Mouse (Mus musculus) macrophage (primary cell): ENCODE data around the gene Hormad2. TPM values are rescaled to one million over a fixed set of nuclear protein-coding genes. Genes with fewer than 3 reads are reported as not detected.

Experiments
- H3K27ac ChIP-seq: fragments of 350-480 bp; formaldehyde crosslinking; 2 replicates; pipeline ENCODE4 v1.9.0; 2021
- H3K36me3 ChIP-seq: fragments of 350-480 bp; formaldehyde crosslinking; 2 replicates; pipeline ENCODE4 v1.9.0; 2021; ENCODE audit errors: inconsistent target
- H3K4me3 ChIP-seq: fragments of 350-480 bp; formaldehyde crosslinking; 2 replicates; pipeline ENCODE4 v1.9.0; 2021; ENCODE audit errors: inconsistent target
- H3K79me2 ChIP-seq: fragments of 350-480 bp; formaldehyde crosslinking; 2 replicates; pipeline ENCODE4 v1.9.0; 2021; ENCODE audit errors: inconsistent target
- WGBS: methylation state at CpG from one replicate; pipeline ENCODE4 v1.1.7; 2026; ENCODE audit warnings: inconsistent platforms; ENCODE audit not compliant: missing documents; 5-methylcytosine and 5-hydroxymethylcytosine counted together
- polyA plus RNA-seq: library from polyadenylated mRNA; stranded (reverse); fragments of 250-400 nt; gene quantifications from 3 replicates; pipeline ENCODE4 v1.2.4, GENCODE M21; 2018; ENCODE audit warnings: inconsistent platforms

Hormad2 gene
- polyA plus RNA-seq, 1 experiment from 2014 or later: not detected

- Histone ChIP-seq H3K4me3 (no peak overlapping the region), H3K27ac (no peak overlapping the region), H3K79me2 (no peaks in the 10 kb centered on the region), H3K36me3 (no peaks in the 10 kb centered on the region)
- 79% methylated on average over 7 of the region's 7 CpGs for WGBS
These were observed 98.9 kb downstream of the Hormad2 start for GRCm38 (mm10) chr11:4342027-4342426.

GRCm38 (mm10) chr11:4340109-4340779 lies 100.7 kb downstream of the Hormad2 start:
- no peaks in the 10 kb centered on the region for H3K36me3 ChIP-seq
- 95% methylated on average over 9 of the region's 9 CpGs for WGBS
- no peak overlapping the region for H3K27ac ChIP-seq
- H3K79me2 ChIP-seq: no peaks in the 10 kb centered on the region
- H3K4me3 ChIP-seq: no peak overlapping the region

- no peaks in the 10 kb centered on the region for H3K36me3 ChIP-seq
- H3K4me3 ChIP-seq: no peak overlapping the region
- 72% methylated on average over 1 of the region's 1 CpGs for WGBS
- H3K79me2 ChIP-seq: no peaks in the 10 kb centered on the region
- no peak overlapping the region for H3K27ac ChIP-seq
These were observed 101.6 kb downstream of the Hormad2 start for GRCm38 (mm10) chr11:4339275-4339674.

GRCm38 (mm10) chr11:4336693-4337283 lies 104.1 kb downstream of the Hormad2 start:
- no peaks in the 10 kb centered on the region for H3K36me3 ChIP-seq
- H3K27ac ChIP-seq: no peak overlapping the region
- no peak overlapping the region for H3K4me3 ChIP-seq
- WGBS: 65% methylated on average over 8 of the region's 8 CpGs
- no peaks in the 10 kb centered on the region for H3K79me2 ChIP-seq

GRCm38 (mm10) chr11:4335810-4336692 lies 104.9 kb downstream of the Hormad2 start:
- Histone ChIP-seq H3K79me2 (no peaks in the 10 kb centered on the region), H3K36me3 (no peaks in the 10 kb centered on the region), H3K4me3 (no peak overlapping the region), H3K27ac (no peak overlapping the region)
- 24% methylated on average over 10 of the region's 10 CpGs for WGBS

GRCm38 (mm10) chr11:4332961-4333360 lies 107.9 kb downstream of the Hormad2 start:
- no peaks in the 10 kb centered on the region for H3K36me3 ChIP-seq
- H3K4me3 ChIP-seq: no peak overlapping the region
- H3K27ac ChIP-seq: no peak overlapping the region
- H3K79me2 ChIP-seq: no peaks in the 10 kb centered on the region
- WGBS: 0% methylated on average over 2 of the region's 2 CpGs

GRCm38 (mm10) chr11:4328188-4328587 lies 112.7 kb downstream of the Hormad2 start:
- no peaks in the 10 kb centered on the region for H3K79me2 ChIP-seq
- 32% methylated on average over 3 of the region's 3 CpGs for WGBS
- no peak overlapping the region for H3K4me3 ChIP-seq
- no peaks in the 10 kb centered on the region for H3K36me3 ChIP-seq
- H3K27ac ChIP-seq: no peak overlapping the region

- Histone ChIP-seq H3K79me2 (no peaks in the 10 kb centered on the region), H3K4me3 (no peak overlapping the region), H3K36me3 (no peaks in the 10 kb centered on the region), H3K27ac (no peak overlapping the region)
- WGBS: 97% methylated on average over 11 of the region's 11 CpGs
These were observed 117.4 kb downstream of the Hormad2 start for GRCm38 (mm10) chr11:4323481-4323880.

GRCm38 (mm10) chr11:4322943-4323342 lies 118.0 kb downstream of the Hormad2 start:
- H3K4me3 ChIP-seq: no peak overlapping the region
- H3K27ac ChIP-seq: no peak overlapping the region
- WGBS: 95% methylated on average over 6 of the region's 6 CpGs
- no peaks in the 10 kb centered on the region for H3K36me3 ChIP-seq
- H3K79me2 ChIP-seq: no peaks in the 10 kb centered on the region

GRCm38 (mm10) chr11:4320876-4321275 lies 120.0 kb downstream of the Hormad2 start:
- 100% methylated on average over 4 of the region's 4 CpGs for WGBS

GRCm38 (mm10) chr11:4319212-4319955 lies 121.5 kb downstream of the Hormad2 start:
- WGBS: 81% methylated on average over 14 of the region's 14 CpGs
- Histone ChIP-seq H3K36me3 (no peaks in the 10 kb centered on the region), H3K27ac (no peak overlapping the region), H3K79me2 (no peaks in the 10 kb centered on the region), H3K4me3 (no peak overlapping the region)

More at GRCm38 (mm10) chr11:4320876-4321275, 120.0 kb downstream of the Hormad2 start:
- H3K36me3 ChIP-seq: no peaks in the 10 kb centered on the region
- no peaks in the 10 kb centered on the region for H3K79me2 ChIP-seq
- H3K27ac ChIP-seq: no peak overlapping the region
- no peak overlapping the region for H3K4me3 ChIP-seq

- 7% methylated on average over 2 of the region's 3 CpGs for WGBS
These were observed 122.9 kb downstream of the Hormad2 start for GRCm38 (mm10) chr11:4318011-4318410.

GRCm38 (mm10) chr11:4317287-4317686 lies 123.6 kb downstream of the Hormad2 start:
- no peak overlapping the region for H3K4me3 ChIP-seq
- 96% methylated on average over 5 of the region's 5 CpGs for WGBS
- H3K27ac ChIP-seq: no peak overlapping the region
- H3K79me2 ChIP-seq: no peaks in the 10 kb centered on the region
- no peaks in the 10 kb centered on the region for H3K36me3 ChIP-seq

More at GRCm38 (mm10) chr11:4318011-4318410, 122.9 kb downstream of the Hormad2 start:
- Histone ChIP-seq H3K27ac (no peak overlapping the region), H3K79me2 (no peaks in the 10 kb centered on the region), H3K36me3 (no peaks in the 10 kb centered on the region), H3K4me3 (no peak overlapping the region)

GRCm38 (mm10) chr11:4312180-4312579 lies 128.7 kb downstream of the Hormad2 start:
- WGBS: 96% methylated on average over 4 of the region's 4 CpGs
- Histone ChIP-seq H3K36me3 (no peaks in the 10 kb centered on the region), H3K4me3 (no peak overlapping the region), H3K27ac (no peak overlapping the region), H3K79me2 (no peaks in the 10 kb centered on the region)
